Mouse (Mus musculus) liver, postnatal 0 days (tissue): ENCODE results near the gene Prkaa1. TPM values are rescaled to one million over a fixed set of nuclear protein-coding genes. Genes with fewer than 3 reads are reported as not detected.

Source experiments
- ATAC-seq: fragments of 200-750 bp; cut with Nextera tagmentation; 2 replicates; pipeline ENCODE4 v1.8.0; 2017; ENCODE audit warnings: mild to moderate bottlenecking, moderate library complexity
- DNase-seq: peaks from one replicate; pipeline ENCODE4 v3.0.0-alpha.2; 2016
- H3K27ac ChIP-seq: fragments of 300-500 bp; sonication (generic); 2 replicates; pipeline ENCODE4 v1.5.1; 2014; ENCODE audit warnings: antibody characterized with exemption, moderate library complexity, mild to moderate bottlenecking, low read depth
- H3K27me3 ChIP-seq: fragments of 300-500 bp; sonication (generic); 2 replicates; pipeline ENCODE4 v1.6.1; 2014; ENCODE audit warnings: low read length, control low read depth, mixed read lengths; ENCODE audit not compliant: insufficient read depth
- H3K36me3 ChIP-seq: fragments of 300-500 bp; sonication (generic); replicated peaks from 2 replicates; pipeline ENCODE4 v1.6.1; 2014; ENCODE audit warnings: mild to moderate bottlenecking, control low read depth, low read length, moderate library complexity, mixed read lengths; ENCODE audit not compliant: insufficient read depth
- H3K4me1 ChIP-seq: fragments of 300-500 bp; sonication (generic); 2 replicates; pipeline ENCODE4 v1.6.1; 2014; ENCODE audit warnings: antibody characterized with exemption, mild to moderate bottlenecking, control low read depth; ENCODE audit not compliant: insufficient read depth
- H3K4me2 ChIP-seq: fragments of 300-500 bp; sonication (generic); 2 replicates; pipeline ENCODE4 v1.6.1; 2014; ENCODE audit warnings: low read depth, mild to moderate bottlenecking, low read length, moderate library complexity, mixed read lengths
- H3K4me3 ChIP-seq: fragments of 300-500 bp; sonication (generic); 2 replicates; pipeline ENCODE4 v1.5.1; 2014; ENCODE audit warnings: low read depth, low read length
- H3K9ac ChIP-seq: fragments of 300-500 bp; sonication (generic); replicated peaks from 2 replicates; pipeline ENCODE4 v1.6.1; 2014; ENCODE audit warnings: mild to moderate bottlenecking, moderate library complexity
- H3K9me3 ChIP-seq: fragments of 300-500 bp; sonication (generic); 2 replicates; pipeline ENCODE4 v1.6.1; 2016; ENCODE audit warnings: mild to moderate bottlenecking, control low read depth, low read length, mixed read lengths
- CTCF ChIP-seq: sonication (generic); IDR thresholded peaks from 2 replicates; pipeline ENCODE4 v1.5.1; 2016; ENCODE audit warnings: antibody characterized with exemption, low read depth
- EP300 ChIP-seq: IDR thresholded peaks from 2 replicates; pipeline ENCODE4 v1.6.1; 2016; ENCODE audit warnings: antibody characterized with exemption, low read depth, mild to moderate bottlenecking
- WGBS: fragments of 180-500 bp; shearing (Covaris S2); extraction: QIAGEN DNeasy Blood & Tissue Kit; methylation state at CpG from one replicate; pipeline ENCODE4 v1.1.7; 2014; ENCODE audit not compliant: insufficient replicate concordance; 5-methylcytosine and 5-hydroxymethylcytosine counted together
- polyA plus RNA-seq: library from polyadenylated mRNA; unstranded; fragments of >200 nt; fragmentation: Nextera tagmentation; extraction: Ambion mirVana; gene quantifications from 2 replicates; pipeline ENCODE4 v1.2.1, GENCODE M21; 2015

Gene Prkaa1
- polyA plus RNA-seq, 1 experiment from 2014 or later, result 7.2 TPM

DNA sequence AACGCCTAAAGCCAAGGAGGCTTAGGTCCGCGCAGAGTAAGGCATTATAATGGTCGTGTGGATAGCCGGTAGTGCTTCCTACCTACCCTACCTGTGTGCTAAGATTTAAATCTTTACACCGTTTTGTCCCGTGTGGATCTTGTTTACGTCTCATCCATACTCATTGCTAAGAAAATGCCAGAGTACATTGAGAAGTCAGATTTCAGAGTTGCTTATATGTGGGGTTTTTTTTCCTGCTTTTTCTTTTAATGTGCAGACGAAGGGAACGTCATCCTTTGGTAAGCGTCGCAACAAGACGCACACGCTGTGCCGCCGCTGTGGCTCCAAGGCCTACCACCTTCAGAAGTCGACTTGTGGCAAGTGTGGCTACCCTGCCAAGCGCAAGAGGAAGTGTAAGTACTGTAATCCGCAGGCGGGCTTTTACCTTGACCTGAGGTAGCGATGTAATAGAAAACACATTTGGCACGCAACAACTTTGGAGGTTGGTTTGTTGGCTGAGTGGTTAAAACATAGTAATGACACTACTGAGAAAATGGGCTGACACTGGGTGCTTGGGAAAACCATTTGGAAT is 26.5 kb upstream of the Prkaa1 start:
- 3% methylated on average over 22 of the region's 22 CpGs for WGBS
- H3K4me1 ChIP-seq, result peaks cover 22% of the 10 kb centered on the region

DNA sequence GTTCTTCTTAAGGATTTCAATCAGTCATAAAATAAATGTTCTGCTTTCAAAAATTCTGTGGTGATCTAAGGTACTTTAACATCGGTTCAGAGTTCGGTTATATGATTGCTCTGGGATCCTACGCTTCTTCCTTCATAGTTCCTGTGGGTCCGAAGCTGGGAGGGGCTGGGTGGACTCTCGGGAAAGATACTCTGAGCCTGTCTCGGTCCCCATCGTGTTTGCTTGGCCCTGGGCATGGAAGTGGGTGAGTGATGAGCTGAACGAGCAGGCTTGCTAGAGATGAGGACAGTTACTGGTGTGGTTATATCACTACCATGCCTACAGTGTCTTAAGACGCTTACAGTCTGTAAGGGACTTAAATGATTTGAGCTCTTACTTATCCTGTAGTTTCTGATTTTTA is 25.0 kb upstream of the Prkaa1 start:
- no peaks in the 10 kb centered on the region for H3K27me3 ChIP-seq
- 75% methylated on average over 9 of the region's 9 CpGs for WGBS
- DNase-seq (no peak), ATAC-seq (no peak)
- H3K9ac ChIP-seq, result peak overlapping the region; percentile 48
- peaks cover 46% of the 10 kb centered on the region for H3K36me3 ChIP-seq
- no peak overlapping the region for H3K27ac ChIP-seq
- H3K4me1 ChIP-seq, result peaks cover 22% of the 10 kb centered on the region
- H3K4me2 ChIP-seq, result peak overlapping the region; percentile 75
- 0 out of 2 replicates have a peak overlapping the region, but pooled peaks have one; percentile 13 for H3K4me3 ChIP-seq
- TF ChIP-seq CTCF (no peak), EP300 (no peak)
- no peaks in the 10 kb centered on the region for H3K9me3 ChIP-seq

More for the DNA sequence above, 26.5 kb upstream of the Prkaa1 start:
- ATAC-seq (peak; percentile 2; the same call in 1 of the 2 replicates), DNase-seq (no peak)
- Histone ChIP-seq H3K36me3 (peaks cover 38% of the 10 kb centered on the region), H3K9ac (peak overlapping the region; percentile 95), H3K4me3 (peak overlapping the region; percentile 96), H3K27me3 (no peaks in the 10 kb centered on the region), H3K9me3 (no peaks in the 10 kb centered on the region), H3K27ac (peak overlapping the region; percentile 88), H3K4me2 (peak overlapping the region; percentile 75)
- TF ChIP-seq EP300 (no peak), CTCF (no peak)

DNA sequence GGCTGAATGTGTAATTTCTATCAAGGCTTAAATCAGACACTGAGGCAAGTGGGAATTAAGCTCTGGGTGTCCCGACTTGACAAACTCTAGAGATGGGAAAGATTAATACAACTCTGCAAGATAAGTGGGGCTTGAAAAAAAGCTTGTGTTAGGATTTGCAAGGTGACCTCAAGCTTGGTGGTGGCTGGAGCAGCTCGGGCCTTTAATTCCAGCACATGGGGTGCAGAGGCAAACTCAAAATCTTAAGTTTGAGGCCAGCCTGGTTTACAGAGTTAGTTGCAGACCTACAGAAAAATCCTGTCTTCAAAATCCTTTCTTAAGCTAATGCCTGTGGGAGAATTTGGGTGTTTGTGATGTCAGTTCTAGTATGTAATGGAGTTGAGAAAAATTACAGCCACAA is 24.5 kb upstream of the Prkaa1 start:
- Histone ChIP-seq H3K4me1 (peaks cover 22% of the 10 kb centered on the region), H3K4me3 (no peak overlapping the region), H3K9me3 (no peaks in the 10 kb centered on the region), H3K9ac (peak overlapping the region; percentile 48), H3K27me3 (no peaks in the 10 kb centered on the region), H3K27ac (no peak overlapping the region), H3K4me2 (peak overlapping the region; percentile 75), H3K36me3 (peaks cover 46% of the 10 kb centered on the region)
- 71% methylated on average over 2 of the region's 2 CpGs for WGBS
- TF ChIP-seq CTCF, result no peak
- TF ChIP-seq EP300, result no peak
- ATAC-seq, result no peak
- DNase-seq, result no peak

DNA sequence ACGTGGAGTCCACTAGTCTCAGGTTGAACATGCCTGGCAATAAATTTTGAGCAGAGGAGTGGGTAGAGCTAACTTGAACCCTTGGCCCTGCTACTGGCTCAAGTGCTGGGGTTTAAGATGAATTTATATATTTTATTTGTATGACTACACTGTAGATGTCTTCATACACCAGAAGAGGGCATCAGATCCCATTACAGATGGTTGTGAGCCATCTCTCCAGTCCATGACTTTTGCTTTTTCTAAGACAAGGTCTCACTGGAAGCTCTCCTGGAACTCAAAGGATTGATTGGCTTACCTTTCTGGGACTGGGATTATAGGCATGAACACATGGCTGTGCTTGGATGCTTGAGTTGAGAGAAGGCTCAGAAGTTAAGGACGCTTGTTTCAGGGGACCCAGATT is 24.0 kb upstream of the Prkaa1 start:
- Histone ChIP-seq H3K4me2 (no peak overlapping the region), H3K9ac (no peak overlapping the region; the same call in 1 of the 2 replicates)

DNA sequence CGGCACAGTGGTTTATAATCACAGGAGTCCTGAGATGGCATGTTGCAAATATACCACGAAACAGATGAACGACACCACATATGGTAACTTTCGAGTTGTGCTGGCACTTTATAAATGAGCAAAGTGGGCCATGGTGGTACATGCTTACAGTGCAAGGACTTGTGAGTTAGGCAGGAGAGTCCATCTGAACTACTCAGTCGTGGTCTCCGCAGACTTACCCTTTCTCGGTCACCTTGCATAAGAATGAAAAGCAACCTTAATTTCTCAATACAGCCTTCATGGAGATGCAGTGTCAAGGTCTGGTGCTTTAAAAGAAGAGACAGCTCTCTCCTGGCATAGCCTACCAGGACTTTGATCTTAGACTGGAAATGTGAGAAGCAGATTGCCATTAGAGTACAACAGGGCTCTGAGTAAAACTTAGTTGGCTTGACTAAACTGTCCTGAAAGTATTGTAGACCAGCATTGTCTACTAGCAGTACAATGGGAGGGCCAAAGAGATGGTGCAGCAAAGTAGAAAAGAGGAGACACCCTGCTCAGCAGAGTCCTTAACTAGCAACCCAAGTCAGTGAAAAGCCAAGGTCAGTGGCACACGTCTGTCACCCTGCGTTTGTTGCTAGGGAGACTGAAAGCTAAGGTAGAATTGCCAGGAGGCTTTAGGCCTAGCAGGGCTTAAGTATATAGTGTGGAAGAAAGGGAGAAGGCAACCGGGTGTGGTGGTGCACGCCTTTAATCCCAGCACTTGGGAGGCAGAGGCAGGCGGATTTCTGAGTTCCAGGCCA is 21.9 kb upstream of the Prkaa1 start:
- Histone ChIP-seq H3K9ac (no peak overlapping the region), H3K4me2 (no peak overlapping the region), H3K27me3 (no peaks in the 10 kb centered on the region), H3K36me3 (peaks cover 51% of the 10 kb centered on the region), H3K4me3 (no peak overlapping the region), H3K27ac (no peak overlapping the region), H3K4me1 (peaks cover 13% of the 10 kb centered on the region), H3K9me3 (no peaks in the 10 kb centered on the region)
- no peak for DNase-seq
- TF ChIP-seq CTCF (no peak), EP300 (no peak)
- no peak for ATAC-seq
- 80% methylated on average over 12 of the region's 12 CpGs for WGBS

More for the DNA sequence above, 24.0 kb upstream of the Prkaa1 start:
- 82% methylated on average over 2 of the region's 2 CpGs for WGBS
- Histone ChIP-seq H3K27me3 (no peaks in the 10 kb centered on the region), H3K9me3 (no peaks in the 10 kb centered on the region), H3K4me3 (no peak overlapping the region), H3K27ac (no peak overlapping the region), H3K36me3 (peaks cover 49% of the 10 kb centered on the region), H3K4me1 (peaks cover 21% of the 10 kb centered on the region)
- DNase-seq, result no peak
- no peak for TF ChIP-seq EP300
- peak; percentile 47; the same call in 1 of the 2 replicates for TF ChIP-seq CTCF
- no peak for ATAC-seq

DNA sequence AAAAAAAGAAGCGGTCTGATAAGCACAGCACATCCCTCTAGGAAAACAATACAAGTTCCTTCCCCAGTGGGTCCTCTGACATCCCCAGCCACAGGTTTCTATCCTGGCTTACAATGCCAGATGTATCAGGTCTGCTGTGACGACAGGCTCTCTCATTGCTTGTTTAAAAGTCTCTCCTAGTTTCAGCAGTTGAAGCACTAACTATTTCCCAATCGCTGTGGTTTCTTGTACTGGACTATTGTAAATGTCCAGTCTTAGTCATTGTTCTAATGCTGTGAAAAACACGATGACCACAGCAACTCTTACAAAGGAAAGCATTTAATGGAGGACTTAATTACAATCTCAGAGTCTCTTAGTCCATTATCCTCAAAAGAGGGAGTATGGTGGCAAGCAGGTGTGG is 17.2 kb upstream of the Prkaa1 start:
- H3K9me3 ChIP-seq, result no peaks in the 10 kb centered on the region
- H3K27me3 ChIP-seq, result no peaks in the 10 kb centered on the region
- no peak overlapping the region for H3K4me2 ChIP-seq
- H3K4me1 ChIP-seq, result peaks cover 4% of the 10 kb centered on the region; the same call in 1 of the 2 replicates
- no peak overlapping the region for H3K9ac ChIP-seq
- H3K4me3 ChIP-seq, result no peak overlapping the region
- WGBS, result 64% methylated on average over 4 of the region's 4 CpGs
- no peak for ATAC-seq
- DNase-seq, result no peak
- peaks cover 19% of the 10 kb centered on the region for H3K36me3 ChIP-seq
- 0 out of 2 replicates have a peak overlapping the region, but pooled peaks have one; percentile 5 for H3K27ac ChIP-seq
- TF ChIP-seq EP300, result no peak
- no peak for TF ChIP-seq CTCF
